Mouse (Mus musculus) MEL (cell line): ENCODE results near the gene Sel1l. TPM values are rescaled to one million over a fixed set of nuclear protein-coding genes. Genes with fewer than 3 reads are reported as not detected.

Experiments
- DNase-seq: peaks from one replicate; pipeline ENCODE4 v3.0.0; 2011; ENCODE audit warnings: low read depth, low spot score
- H3K27ac ChIP-seq: 2 replicates; pipeline ENCODE4 v1.5.1; 2012; ENCODE audit warnings: low read depth, mild to moderate bottlenecking, control low read depth, low read length, moderate library complexity; ENCODE audit not compliant: control insufficient read depth
- H3K27me3 ChIP-seq, 2 experiments: fragments of 150-350 bp in 1 of 2; sonication (generic) in 1 of 2; 2 replicates each; pipeline ENCODE4 v1.6.1; 2012; ENCODE audit warnings: low read length in 2 of 2, mild to moderate bottlenecking in 2 of 2, improper control_type of control experiment in 1 of 2, moderate library complexity in 1 of 2; ENCODE audit not compliant: insufficient read depth in 2 of 2, control insufficient read depth in 1 of 2
- H3K36me3 ChIP-seq, 2 experiments: 2 replicates each; pipeline ENCODE4 v1.6.1; 2012 to 2014; ENCODE audit warnings: low read length in 2 of 2, improper control_type of control experiment in 1 of 2, inconsistent platforms in 1 of 2, mild to moderate bottlenecking in 1 of 2; ENCODE audit not compliant: insufficient read depth in 2 of 2, control insufficient read depth in 1 of 2
- H3K4me1 ChIP-seq, 2 experiments: fragments of 150-350 bp in 1 of 2; sonication (generic) in 1 of 2; 2 replicates each; pipeline ENCODE4 v1.6.1; 2012; ENCODE audit warnings: low read length in 2 of 2, improper control_type of control experiment in 1 of 2, mild to moderate bottlenecking in 1 of 2; ENCODE audit not compliant: insufficient read depth in 2 of 2, control insufficient read depth in 1 of 2
- H3K4me3 ChIP-seq, 2 experiments: fragments of 150-350 bp in 1 of 2; sonication (generic) in 1 of 2; 2 replicates each; pipeline ENCODE4 v1.5.1; 2012; ENCODE audit warnings: low read depth in 2 of 2, low read length in 2 of 2, mild to moderate bottlenecking in 2 of 2, moderate library complexity in 2 of 2, control low read depth in 1 of 2, improper control_type of control experiment in 1 of 2; ENCODE audit not compliant: control insufficient read depth in 1 of 2, insufficient read depth in 1 of 2
- H3K79me2 ChIP-seq: 2 replicates; pipeline ENCODE4 v1.6.1; 2012; ENCODE audit warnings: mild to moderate bottlenecking, low read length, moderate library complexity; ENCODE audit not compliant: control insufficient read depth, poor library complexity, insufficient read depth
- H3K9ac ChIP-seq: 2 replicates; pipeline ENCODE4 v1.6.1; 2012; ENCODE audit warnings: low read depth, mild to moderate bottlenecking, control low read depth, low read length, moderate library complexity; ENCODE audit not compliant: control insufficient read depth, poor library complexity, severe bottlenecking
- H3K9me3 ChIP-seq: fragments of 150-350 bp; sonication (generic); replicated peaks from 2 replicates; pipeline ENCODE4 v1.6.1; 2012; ENCODE audit warnings: mild to moderate bottlenecking, low read length, improper control_type of control experiment, moderate library complexity; ENCODE audit not compliant: insufficient read depth
- BHLHE40 ChIP-seq: IDR thresholded peaks from 2 replicates; pipeline ENCODE4 v1.6.1; 2012; ENCODE audit warnings: low read depth, mild to moderate bottlenecking, inconsistent platforms, low read length, improper control_type of control experiment, borderline replicate concordance
- CTCF ChIP-seq, 3 experiments: IDR thresholded peaks in 2 of 3; conservative IDR thresholded peaks in 1 of 3; 2 replicates each; pipeline ENCODE4 v1.5.1; 2011 to 2012; ENCODE audit warnings: low read length in 3 of 3, low read depth in 2 of 3, mild to moderate bottlenecking in 2 of 3, improper control_type of control experiment in 1 of 3, inconsistent platforms in 1 of 3, mixed read lengths in 1 of 3, moderate library complexity in 1 of 3; ENCODE audit not compliant: control insufficient read depth in 1 of 3, insufficient read depth in 1 of 3, poor library complexity in 1 of 3, severe bottlenecking in 1 of 3
- E2F4 ChIP-seq: IDR thresholded peaks from 2 replicates; pipeline ENCODE4 v1.6.1; 2011; ENCODE audit warnings: low read depth, low read length, improper control_type of control experiment, borderline replicate concordance
- ELF1 ChIP-seq: IDR thresholded peaks from 2 replicates; pipeline ENCODE4 v1.6.1; 2014; ENCODE audit warnings: low read depth, mild to moderate bottlenecking, inconsistent platforms, low read length, improper control_type of control experiment, moderate library complexity
- GATA1 ChIP-seq: IDR thresholded peaks from 2 replicates; pipeline ENCODE4 v1.6.1; 2011; ENCODE audit warnings: low read depth, low read length, improper control_type of control experiment
- JUND ChIP-seq: IDR thresholded peaks from 2 replicates; pipeline ENCODE4 v1.6.1; 2011; ENCODE audit warnings: low read depth, mild to moderate bottlenecking, improper control_type of control experiment, low read length
- MAX ChIP-seq: IDR thresholded peaks from 2 replicates; pipeline ENCODE4 v1.6.1; 2011; ENCODE audit warnings: low read length, improper control_type of control experiment
- MAZ ChIP-seq: IDR thresholded peaks from 2 replicates; pipeline ENCODE4 v1.6.1; 2012; ENCODE audit warnings: low read depth, mild to moderate bottlenecking, inconsistent platforms, low read length, improper control_type of control experiment
- MXI1 ChIP-seq: IDR thresholded peaks from 2 replicates; pipeline ENCODE4 v1.6.1; 2011; ENCODE audit warnings: mild to moderate bottlenecking, low read depth, low read length, improper control_type of control experiment
- MYB ChIP-seq: IDR thresholded peaks from 2 replicates; pipeline ENCODE4 v1.6.1; 2011; ENCODE audit warnings: mild to moderate bottlenecking, low read depth, low read length, improper control_type of control experiment
- MYC ChIP-seq: IDR thresholded peaks from 2 replicates; pipeline ENCODE4 v1.6.1; 2011; ENCODE audit warnings: low read depth, mild to moderate bottlenecking, low read length, improper control_type of control experiment, moderate library complexity
- NELFE ChIP-seq: IDR thresholded peaks from 2 replicates; pipeline ENCODE4 v1.6.1; 2011; ENCODE audit warnings: low read depth, low read length, improper control_type of control experiment
- NRF1 ChIP-seq: IDR thresholded peaks from 2 replicates; pipeline ENCODE4 v1.6.1; 2014; ENCODE audit warnings: low read depth, mild to moderate bottlenecking, inconsistent platforms, low read length, improper control_type of control experiment, moderate library complexity; ENCODE audit not compliant: poor library complexity, insufficient read depth, severe bottlenecking
- POLR2A ChIP-seq, 2 experiments: IDR thresholded peaks; 2 replicates each; pipeline ENCODE4 v1.6.1; 2011 to 2012; ENCODE audit warnings: low read length in 2 of 2, mild to moderate bottlenecking in 2 of 2, control low read depth in 1 of 2, improper control_type of control experiment in 1 of 2, low read depth in 1 of 2, moderate library complexity in 1 of 2; ENCODE audit not compliant: control insufficient read depth in 1 of 2, insufficient read depth in 1 of 2, poor library complexity in 1 of 2
- POLR2AphosphoS5 ChIP-seq: IDR thresholded peaks from 2 replicates; pipeline ENCODE4 v1.6.1; 2012; ENCODE audit warnings: low read depth, borderline replicate concordance, mild to moderate bottlenecking, inconsistent platforms, low read length, moderate library complexity, mixed read lengths
- RCOR1 ChIP-seq: IDR thresholded peaks from 2 replicates; pipeline ENCODE4 v1.6.1; 2012; ENCODE audit warnings: low read depth, mild to moderate bottlenecking, inconsistent platforms, low read length, improper control_type of control experiment
- SIN3A ChIP-seq: IDR thresholded peaks from 2 replicates; pipeline ENCODE4 v1.6.1; 2012; ENCODE audit warnings: low read length, improper control_type of control experiment, inconsistent platforms
- SMC3 ChIP-seq: IDR thresholded peaks from 2 replicates; pipeline ENCODE4 v1.6.1; 2011; ENCODE audit warnings: low read depth, low read length, improper control_type of control experiment
- TAL1 ChIP-seq: IDR thresholded peaks from 2 replicates; pipeline ENCODE4 v1.6.1; 2012; ENCODE audit warnings: mild to moderate bottlenecking, inconsistent platforms, low read length, moderate library complexity, mixed read lengths
- TBP ChIP-seq: IDR thresholded peaks from 2 replicates; pipeline ENCODE4 v1.8.0; 2011; ENCODE audit warnings: low read depth, low read length, improper control_type of control experiment
- TCF12 ChIP-seq: IDR thresholded peaks from 2 replicates; pipeline ENCODE4 v1.6.1; 2014; ENCODE audit warnings: low read depth, mild to moderate bottlenecking, inconsistent platforms, low read length, improper control_type of control experiment, moderate library complexity
- UBTF ChIP-seq: IDR thresholded peaks from 2 replicates; pipeline ENCODE4 v1.6.1; 2012; ENCODE audit warnings: low read depth, mild to moderate bottlenecking, inconsistent platforms, low read length, improper control_type of control experiment, moderate library complexity, borderline replicate concordance; ENCODE audit not compliant: insufficient read depth
- USF1 ChIP-seq: IDR thresholded peaks from 2 replicates; pipeline ENCODE4 v1.6.1; 2014; ENCODE audit warnings: low read depth, mild to moderate bottlenecking, inconsistent platforms, low read length, improper control_type of control experiment, moderate library complexity
- USF2 ChIP-seq, 2 experiments: IDR thresholded peaks; 2 replicates each; pipeline ENCODE4 v1.6.1; 2011 to 2012; ENCODE audit warnings: improper control_type of control experiment in 2 of 2, low read length in 2 of 2, borderline replicate concordance in 1 of 2, inconsistent platforms in 1 of 2, low read depth in 1 of 2, mild to moderate bottlenecking in 1 of 2; ENCODE audit not compliant: insufficient read depth in 1 of 2
- ZC3H11A ChIP-seq: IDR thresholded peaks from 2 replicates; pipeline ENCODE4 v1.6.1; 2012; ENCODE audit warnings: low read depth, mild to moderate bottlenecking, inconsistent platforms, low read length, improper control_type of control experiment
- ZKSCAN1 ChIP-seq: IDR thresholded peaks from 2 replicates; pipeline ENCODE4 v1.6.1; 2012; ENCODE audit warnings: low read depth, mild to moderate bottlenecking, inconsistent platforms, low read length, improper control_type of control experiment, moderate library complexity
- ZMIZ1 ChIP-seq: IDR thresholded peaks from 2 replicates; pipeline ENCODE4 v1.6.1; 2012; ENCODE audit warnings: low read depth, mild to moderate bottlenecking, inconsistent platforms, low read length, improper control_type of control experiment, moderate library complexity
- polyA plus RNA-seq, 2 experiments: library from polyadenylated mRNA; stranded (reverse) in 1 of 2; unstranded in 1 of 2; fragments of >175 nt in 1 of 2; fragments of >200 nt in 1 of 2; gene quantifications; 2 replicates each; pipeline versions ENCODE4 v1.2.1 to v1.2.4; 2012; ENCODE audit warnings: low replicate concordance in 2 of 2, low read depth in 1 of 2; ENCODE audit not compliant: insufficient read length in 2 of 2, insufficient read depth in 1 of 2, missing spikeins in 1 of 2
- total RNA-seq: library from RNA; depleted of rRNA; stranded (reverse); fragments of 300-350 nt; gene quantifications from 2 replicates; pipeline ENCODE4 v1.2.3, GENCODE M21; 2012

Gene Sel1l
- total and polyA plus RNA-seq, 3 experiments, result 32.0 to 299 (median 35.6) TPM

- H3K4me3 ChIP-seq, result no peak overlapping the region
- H3K79me2 ChIP-seq, result no peaks in the 10 kb centered on the region
- no peaks in the 10 kb centered on the region for H3K9me3 ChIP-seq
- no peak for DNase-seq
- H3K27me3 ChIP-seq, result no peaks in the 10 kb centered on the region
- TF ChIP-seq NRF1 (no peak), POLR2AphosphoS5 (no peak), TAL1 (no peak), MAX (no peak), BHLHE40 (no peak), NELFE (no peak), MAZ (no peak), MYC (no peak), UBTF (no peak), RCOR1 (no peak), SIN3A (no peak), USF1 (no peak), CTCF (IDR thresholded peaks at IDR 0.05 in 2 of 3, conservative IDR thresholded peaks at IDR 0.05 in 1 of 3; ENCODE audit: control insufficient read depth in 1 of 3, insufficient read depth in 1 of 3, low read depth in 2 of 3, low read length in 3 of 3, poor library complexity in 1 of 3, severe bottlenecking in 1 of 3) (no peak)
- H3K27ac ChIP-seq, result no peak overlapping the region
- no peak overlapping the region for H3K9ac ChIP-seq
- H3K4me1 ChIP-seq, result no peaks in the 10 kb centered on the region
- H3K36me3 ChIP-seq, result peaks cover 0 to 4% of the 10 kb centered on the region in 2 experiments; a peak in 1 of 4 replicates
Measured at GRCm38 (mm10) chr12:91808911-91809310, 40.0 kb downstream of the Sel1l start.

GRCm38 (mm10) chr12:91807761-91808160, 41.2 kb downstream of the Sel1l start:
- no peak for DNase-seq
- Histone ChIP-seq H3K9ac (no peak overlapping the region), H3K4me3 (no peak overlapping the region), H3K9me3 (no peaks in the 10 kb centered on the region), H3K4me1 (no peaks in the 10 kb centered on the region), H3K79me2 (no peaks in the 10 kb centered on the region), H3K27ac (no peak overlapping the region), H3K27me3 (no peaks in the 10 kb centered on the region), H3K36me3 (peaks cover 0 to 3% of the 10 kb centered on the region in 2 experiments; a peak in 1 of 4 replicates)
- TF ChIP-seq E2F4, result no peak
- TF ChIP-seq TCF12, result no peak
- no peak for TF ChIP-seq NRF1
- no peak for TF ChIP-seq TBP
- TF ChIP-seq CTCF (IDR thresholded peaks at IDR 0.05 in 2 of 3, conservative IDR thresholded peaks at IDR 0.05 in 1 of 3; ENCODE audit: control insufficient read depth in 1 of 3, insufficient read depth in 1 of 3, low read depth in 2 of 3, low read length in 3 of 3, poor library complexity in 1 of 3, severe bottlenecking in 1 of 3), result no peak
- no peak for TF ChIP-seq ZC3H11A
- TF ChIP-seq JUND, result no peak
- TF ChIP-seq ZMIZ1, result no peak
- no peak for TF ChIP-seq MYB
- TF ChIP-seq USF2 (IDR thresholded peaks at IDR 0.05; ENCODE audit: borderline replicate concordance in 1 of 2, insufficient read depth in 1 of 2, low read depth in 1 of 2, low read length in 2 of 2), result no peak
- TF ChIP-seq GATA1, result no peak
- no peak for TF ChIP-seq ZKSCAN1
- TF ChIP-seq USF1, result no peak
- TF ChIP-seq SMC3, result no peak
- TF ChIP-seq POLR2A (IDR thresholded peaks at IDR 0.05; ENCODE audit: control insufficient read depth in 1 of 2, insufficient read depth in 1 of 2, low read depth in 1 of 2, low read length in 2 of 2, poor library complexity in 1 of 2), result no peak
- TF ChIP-seq TAL1, result no peak
- no peak for TF ChIP-seq MXI1
- no peak for TF ChIP-seq ELF1
